Mouse (Mus musculus): ENCODE data around the gene Mtrf1l. TPM values are rescaled to one million over a fixed set of nuclear protein-coding genes. Genes with fewer than 3 reads are reported as not detected.

The Mtrf1l gene
- polyA plus RNA-seq, 1 experiment from 2014 or later = 14.2 TPM

GRCm38 (mm10) chr10:5790657-5791056, 33.1 kb downstream of the Mtrf1l start:
- no peaks in the 10 kb centered on the region for H3K36me3 ChIP-seq (ENCODE audit: control insufficient read depth, insufficient read depth, low read length)
- H3K4me3 ChIP-seq (replicated peaks; ENCODE audit: low read length) = no peak overlapping the region
- H3K27me3 ChIP-seq (ENCODE audit: control insufficient read depth, insufficient read depth, low read length) = no peaks in the 10 kb centered on the region
- WGBS = 15% methylated on average over 12 of the region's 12 CpGs
- H3K9ac ChIP-seq (ENCODE audit: low read length) = no peak overlapping the region
- no peak overlapping the region for H3K4me2 ChIP-seq (ENCODE audit: low read depth, low read length)
- no peak overlapping the region for H3K27ac ChIP-seq (ENCODE audit: low read length)
- H3K4me1 ChIP-seq (ENCODE audit: control insufficient read depth, insufficient read depth, low read length) = no peaks in the 10 kb centered on the region
- no peaks in the 10 kb centered on the region for H3K9me3 ChIP-seq (replicated peaks; ENCODE audit: control insufficient read depth, low read length)
- no peak for ATAC-seq (ENCODE audit: insufficient read depth, low FRiP score)

GRCm38 (mm10) chr10:5786923-5787322, 36.8 kb downstream of the Mtrf1l start:
- H3K9me3 ChIP-seq (replicated peaks; ENCODE audit: control insufficient read depth, low read length) = no peaks in the 10 kb centered on the region
- no peak overlapping the region for H3K4me3 ChIP-seq (replicated peaks; ENCODE audit: low read length)
- no peak overlapping the region for H3K4me2 ChIP-seq (ENCODE audit: low read depth, low read length)
- no peak for ATAC-seq (ENCODE audit: insufficient read depth, low FRiP score)
- H3K36me3 ChIP-seq (ENCODE audit: control insufficient read depth, insufficient read depth, low read length) = no peaks in the 10 kb centered on the region
- 17% methylated on average over 4 of the region's 4 CpGs for WGBS
- H3K27me3 ChIP-seq (ENCODE audit: control insufficient read depth, insufficient read depth, low read length) = no peaks in the 10 kb centered on the region
- H3K9ac ChIP-seq (ENCODE audit: low read length) = no peak overlapping the region
- no peak overlapping the region for H3K27ac ChIP-seq (ENCODE audit: low read length)
- no peaks in the 10 kb centered on the region for H3K4me1 ChIP-seq (ENCODE audit: control insufficient read depth, insufficient read depth, low read length)

Other genes starting within 250 kb of the Mtrf1l start
- gene Myct1, start 230.1 kb downstream of the Mtrf1l start, polyA plus RNA-seq (2015; fragmentation: Nextera tagmentation; extraction: Ambion mirVana) = 4.8 and 4.9 TPM in 2 replicates
- gene Vip, start 184.7 kb downstream of the Mtrf1l start, polyA plus RNA-seq (2015; fragmentation: Nextera tagmentation; extraction: Ambion mirVana) = 27.9 and 29.3 TPM in 2 replicates
- 49.4 and 53.7 TPM in 2 replicates for gene Fbxo5, start 18.3 kb downstream of the Mtrf1l start, polyA plus RNA-seq (2015; fragmentation: Nextera tagmentation; extraction: Ambion mirVana)
- gene Rgs17, start 98.5 kb upstream of the Mtrf1l start, polyA plus RNA-seq (2015; fragmentation: Nextera tagmentation; extraction: Ambion mirVana) = 3.2 and 4.8 TPM in 2 replicates